Mouse (Mus musculus) MEL (cell line): ENCODE data around the gene Tmem106c.

ENCODE experiments used
- CTCF ChIP-seq, 3 experiments: IDR thresholded peaks in 2 of 3; conservative IDR thresholded peaks in 1 of 3; 2 replicates each; pipeline ENCODE4 v1.5.1; 2011 to 2012; ENCODE audit warnings: low read length in 3 of 3, low read depth in 2 of 3, mild to moderate bottlenecking in 2 of 3, improper control_type of control experiment in 1 of 3, inconsistent platforms in 1 of 3, mixed read lengths in 1 of 3, moderate library complexity in 1 of 3; ENCODE audit not compliant: control insufficient read depth in 1 of 3, insufficient read depth in 1 of 3, poor library complexity in 1 of 3, severe bottlenecking in 1 of 3
- EP300 ChIP-seq, 2 experiments: IDR thresholded peaks; 2 replicates each; pipeline ENCODE4 v1.6.1; 2011; ENCODE audit warnings: improper control_type of control experiment in 2 of 2, low read length in 2 of 2, low read depth in 1 of 2, mild to moderate bottlenecking in 1 of 2
- HCFC1 ChIP-seq: IDR thresholded peaks from 2 replicates; pipeline ENCODE4 v1.6.1; 2012; ENCODE audit warnings: low read depth, mild to moderate bottlenecking, inconsistent platforms, low read length, improper control_type of control experiment, moderate library complexity
- KAT2A ChIP-seq: conservative IDR thresholded peaks from 2 replicates; pipeline ENCODE4 v1.6.1; 2012; ENCODE audit warnings: low read depth, low read length, improper control_type of control experiment, inconsistent platforms
- POLR2A ChIP-seq, 2 experiments: IDR thresholded peaks; 2 replicates each; pipeline ENCODE4 v1.6.1; 2011 to 2012; ENCODE audit warnings: low read length in 2 of 2, mild to moderate bottlenecking in 2 of 2, control low read depth in 1 of 2, improper control_type of control experiment in 1 of 2, low read depth in 1 of 2, moderate library complexity in 1 of 2; ENCODE audit not compliant: control insufficient read depth in 1 of 2, insufficient read depth in 1 of 2, poor library complexity in 1 of 2
- POLR2AphosphoS5 ChIP-seq: IDR thresholded peaks from 2 replicates; pipeline ENCODE4 v1.6.1; 2012; ENCODE audit warnings: low read depth, borderline replicate concordance, mild to moderate bottlenecking, inconsistent platforms, low read length, moderate library complexity, mixed read lengths
- TCF12 ChIP-seq: IDR thresholded peaks from 2 replicates; pipeline ENCODE4 v1.6.1; 2014; ENCODE audit warnings: low read depth, mild to moderate bottlenecking, inconsistent platforms, low read length, improper control_type of control experiment, moderate library complexity
- USF1 ChIP-seq: IDR thresholded peaks from 2 replicates; pipeline ENCODE4 v1.6.1; 2014; ENCODE audit warnings: low read depth, mild to moderate bottlenecking, inconsistent platforms, low read length, improper control_type of control experiment, moderate library complexity
- USF2 ChIP-seq, 2 experiments: IDR thresholded peaks; 2 replicates each; pipeline ENCODE4 v1.6.1; 2011 to 2012; ENCODE audit warnings: improper control_type of control experiment in 2 of 2, low read length in 2 of 2, borderline replicate concordance in 1 of 2, inconsistent platforms in 1 of 2, low read depth in 1 of 2, mild to moderate bottlenecking in 1 of 2; ENCODE audit not compliant: insufficient read depth in 1 of 2

DNA sequence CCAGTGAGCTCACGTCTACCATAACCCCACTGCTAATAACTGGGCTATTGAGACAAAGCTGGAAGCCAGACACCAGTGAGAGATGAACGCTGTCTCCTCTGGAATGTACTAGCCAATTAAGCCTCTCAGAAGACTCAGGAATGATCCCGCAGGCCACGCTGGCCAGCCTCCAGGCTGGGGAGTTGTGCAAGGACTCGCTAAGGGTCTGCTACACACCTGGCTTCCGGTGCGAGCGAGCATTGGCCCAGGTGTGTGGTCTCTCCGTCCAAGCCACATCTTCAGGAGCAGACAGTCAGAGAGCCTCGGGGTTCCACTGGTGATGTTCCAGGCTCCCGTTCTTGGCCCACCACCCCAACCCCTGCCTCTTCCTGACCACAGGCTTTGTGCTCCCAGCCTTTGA, 7.6 kb upstream of the Tmem106c start:
- TF ChIP-seq CTCF (IDR thresholded peaks at IDR 0.05 in 2 of 3, conservative IDR thresholded peaks at IDR 0.05 in 1 of 3; ENCODE audit: control insufficient read depth in 1 of 3, insufficient read depth in 1 of 3, low read depth in 2 of 3, low read length in 3 of 3, poor library complexity in 1 of 3, severe bottlenecking in 1 of 3) (no peak), HCFC1 (no peak), EP300 (IDR thresholded peaks at IDR 0.05; ENCODE audit: low read depth in 1 of 2, low read length in 2 of 2) (no peak), POLR2A (IDR thresholded peaks at IDR 0.05; ENCODE audit: control insufficient read depth in 1 of 2, insufficient read depth in 1 of 2, low read depth in 1 of 2, low read length in 2 of 2, poor library complexity in 1 of 2) (no peak), KAT2A (no peak), USF1 (no peak), USF2 (IDR thresholded peaks at IDR 0.05; ENCODE audit: borderline replicate concordance in 1 of 2, insufficient read depth in 1 of 2, low read depth in 1 of 2, low read length in 2 of 2) (no peak), TCF12 (no peak), POLR2AphosphoS5 (no peak)
